Mouse (Mus musculus): ENCODE results near the gene Ntrk3. TPM values are rescaled to one million over a fixed set of nuclear protein-coding genes. Genes with fewer than 3 reads are reported as not detected.

The Ntrk3 gene
- polyA plus RNA-seq, 1 experiment from 2014 or later: not detected

- Histone ChIP-seq H3K27ac (no peak overlapping the region), H3K79me2 (ENCODE audit: inconsistent target) (no peaks in the 10 kb centered on the region), H3K4me3 (ENCODE audit: inconsistent target) (no peak overlapping the region), H3K36me3 (ENCODE audit: inconsistent target) (no peaks in the 10 kb centered on the region)
- 76% methylated on average over 5 of the region's 5 CpGs for WGBS (ENCODE audit: missing documents)
These were observed 331.0 kb downstream of the Ntrk3 start for GRCm38 (mm10) chr7:78406641-78407291.

DNA sequence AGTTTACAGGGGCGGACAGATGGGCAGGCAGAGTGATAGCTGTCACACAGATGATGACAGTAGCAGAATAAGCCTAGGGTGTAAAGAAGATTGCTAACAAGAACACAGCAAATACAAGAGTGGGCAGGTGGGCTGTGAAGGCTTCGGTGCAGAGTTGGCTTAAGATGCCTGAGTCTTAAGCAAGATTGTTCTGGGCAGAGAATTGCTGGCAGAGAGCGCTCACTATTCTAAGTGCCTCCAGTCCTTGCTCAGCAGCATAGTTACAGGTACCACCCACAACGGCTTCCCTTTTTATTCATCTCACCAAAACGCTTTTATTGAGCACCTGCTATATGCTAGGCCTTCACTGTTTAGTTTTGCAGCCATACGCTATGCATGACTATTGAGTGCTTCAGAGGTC is 333.3 kb downstream of the Ntrk3 start:
- H3K27ac ChIP-seq: no peak overlapping the region
- H3K79me2 ChIP-seq (ENCODE audit: inconsistent target): no peaks in the 10 kb centered on the region
- H3K4me3 ChIP-seq (ENCODE audit: inconsistent target): no peak overlapping the region
- no peaks in the 10 kb centered on the region for H3K36me3 ChIP-seq (ENCODE audit: inconsistent target)
- WGBS (ENCODE audit: missing documents): 95% methylated on average over 6 of the region's 6 CpGs

GRCm38 (mm10) chr7:78402495-78402894 is 335.3 kb downstream of the Ntrk3 start:
- Histone ChIP-seq H3K36me3 (ENCODE audit: inconsistent target) (no peaks in the 10 kb centered on the region), H3K79me2 (ENCODE audit: inconsistent target) (no peaks in the 10 kb centered on the region), H3K27ac (no peak overlapping the region), H3K4me3 (ENCODE audit: inconsistent target) (no peak overlapping the region)
- 16% methylated on average over 3 of the region's 3 CpGs for WGBS (ENCODE audit: missing documents)

DNA sequence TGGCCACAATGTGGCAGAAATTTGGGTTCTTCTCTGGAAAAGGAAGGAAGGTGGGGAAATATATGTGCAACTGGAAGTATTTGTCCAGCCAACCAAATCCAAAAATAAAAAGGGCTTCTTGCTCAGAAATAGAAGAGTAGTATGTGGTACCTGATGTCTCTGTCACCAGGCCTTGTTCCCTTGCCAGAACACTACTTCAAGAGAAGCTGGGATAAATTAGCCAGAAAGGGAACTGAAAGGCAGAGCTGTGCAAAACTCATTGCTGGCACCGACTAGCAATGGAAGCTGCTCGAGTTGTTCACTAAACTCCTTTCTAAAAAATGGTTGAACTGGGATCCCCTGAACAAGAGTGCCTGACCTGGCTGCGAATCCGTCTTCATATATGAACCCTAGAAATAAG is 337.6 kb downstream of the Ntrk3 start:
- H3K79me2 ChIP-seq (ENCODE audit: inconsistent target): no peaks in the 10 kb centered on the region
- no peak overlapping the region for H3K4me3 ChIP-seq (ENCODE audit: inconsistent target)
- 94% methylated on average over 4 of the region's 4 CpGs for WGBS (ENCODE audit: missing documents)
- H3K27ac ChIP-seq: no peak overlapping the region
- no peaks in the 10 kb centered on the region for H3K36me3 ChIP-seq (ENCODE audit: inconsistent target)

- Histone ChIP-seq H3K4me3 (ENCODE audit: inconsistent target) (no peak overlapping the region), H3K27ac (no peak overlapping the region), H3K36me3 (ENCODE audit: inconsistent target) (no peaks in the 10 kb centered on the region), H3K79me2 (ENCODE audit: inconsistent target) (no peaks in the 10 kb centered on the region)
These were observed 339.4 kb downstream of the Ntrk3 start for GRCm38 (mm10) chr7:78398377-78398776.

- WGBS (ENCODE audit: missing documents): 81% methylated on average over 4 of the region's 4 CpGs
- Histone ChIP-seq H3K36me3 (ENCODE audit: inconsistent target) (no peaks in the 10 kb centered on the region), H3K79me2 (ENCODE audit: inconsistent target) (no peaks in the 10 kb centered on the region), H3K4me3 (ENCODE audit: inconsistent target) (no peak overlapping the region), H3K27ac (no peak overlapping the region)
These were observed 340.6 kb downstream of the Ntrk3 start for GRCm38 (mm10) chr7:78397215-78397614.

DNA sequence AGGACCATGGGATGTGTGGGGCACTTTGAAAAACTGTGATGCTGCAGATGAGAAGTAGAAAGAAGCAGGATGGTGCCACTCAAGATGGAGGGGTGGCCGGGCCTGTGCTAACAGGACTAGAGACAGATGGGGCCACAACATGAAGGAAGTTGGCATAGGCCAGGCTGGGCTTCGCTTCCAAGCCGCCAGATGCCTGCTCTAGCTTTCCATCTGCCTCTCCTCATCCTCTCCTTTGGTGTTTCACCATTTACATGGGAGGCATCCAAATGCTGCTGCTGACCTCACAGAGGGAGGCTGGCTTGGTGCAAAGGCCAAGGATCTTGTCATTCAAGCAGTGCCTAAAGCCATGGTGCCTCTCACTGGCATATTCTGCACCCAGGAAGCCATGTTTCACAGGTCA is 347.8 kb downstream of the Ntrk3 start:
- no peaks in the 10 kb centered on the region for H3K36me3 ChIP-seq (ENCODE audit: inconsistent target)

DNA sequence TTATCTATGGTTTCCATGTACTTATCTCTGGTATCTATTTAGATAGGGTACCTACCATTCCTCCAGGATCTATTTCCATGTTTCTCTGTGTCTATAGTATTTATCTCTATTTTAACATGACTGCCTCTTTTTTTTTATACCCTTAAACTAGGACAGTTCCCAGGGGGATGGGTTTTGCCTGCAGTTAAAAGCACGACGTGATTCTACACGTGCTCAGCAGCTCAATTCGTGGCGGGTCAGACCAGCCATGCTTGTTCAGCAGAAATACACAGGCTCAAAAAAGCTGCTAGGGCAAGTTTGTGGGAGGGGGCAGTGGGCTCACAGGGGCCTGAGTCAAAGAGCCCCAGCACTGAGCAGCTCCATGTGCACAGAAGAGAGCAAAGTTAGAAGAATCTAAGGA is 349.7 kb downstream of the Ntrk3 start:
- no peak overlapping the region for H3K27ac ChIP-seq
- no peaks in the 10 kb centered on the region for H3K79me2 ChIP-seq (ENCODE audit: inconsistent target)
- WGBS (ENCODE audit: missing documents): 91% methylated on average over 5 of the region's 5 CpGs
- no peaks in the 10 kb centered on the region for H3K36me3 ChIP-seq (ENCODE audit: inconsistent target)
- no peak overlapping the region for H3K4me3 ChIP-seq (ENCODE audit: inconsistent target)

More for the DNA sequence above, 347.8 kb downstream of the Ntrk3 start:
- Histone ChIP-seq H3K4me3 (ENCODE audit: inconsistent target) (no peak overlapping the region), H3K27ac (no peak overlapping the region), H3K79me2 (ENCODE audit: inconsistent target) (no peaks in the 10 kb centered on the region)
- WGBS (ENCODE audit: missing documents): 81% methylated on average over 2 of the region's 3 CpGs

- WGBS (ENCODE audit: missing documents): 63% methylated on average over 1 of the region's 1 CpGs
- no peaks in the 10 kb centered on the region for H3K79me2 ChIP-seq (ENCODE audit: inconsistent target)
- no peak overlapping the region for H3K4me3 ChIP-seq (ENCODE audit: inconsistent target)
- no peak overlapping the region for H3K27ac ChIP-seq
- no peaks in the 10 kb centered on the region for H3K36me3 ChIP-seq (ENCODE audit: inconsistent target)
These were observed 351.8 kb downstream of the Ntrk3 start for GRCm38 (mm10) chr7:78385971-78386370.

- Histone ChIP-seq H3K79me2 (ENCODE audit: inconsistent target) (no peaks in the 10 kb centered on the region), H3K4me3 (ENCODE audit: inconsistent target) (no peak overlapping the region), H3K36me3 (ENCODE audit: inconsistent target) (no peaks in the 10 kb centered on the region), H3K27ac (no peak overlapping the region)
These were observed 353.7 kb downstream of the Ntrk3 start for GRCm38 (mm10) chr7:78384111-78384510.

- Histone ChIP-seq H3K4me3 (ENCODE audit: inconsistent target) (no peak overlapping the region), H3K36me3 (ENCODE audit: inconsistent target) (no peaks in the 10 kb centered on the region), H3K79me2 (ENCODE audit: inconsistent target) (no peaks in the 10 kb centered on the region), H3K27ac (no peak overlapping the region)
- WGBS (ENCODE audit: missing documents): 0% methylated on average over 1 of the region's 1 CpGs
These were observed 355.7 kb downstream of the Ntrk3 start for GRCm38 (mm10) chr7:78382126-78382525.

DNA sequence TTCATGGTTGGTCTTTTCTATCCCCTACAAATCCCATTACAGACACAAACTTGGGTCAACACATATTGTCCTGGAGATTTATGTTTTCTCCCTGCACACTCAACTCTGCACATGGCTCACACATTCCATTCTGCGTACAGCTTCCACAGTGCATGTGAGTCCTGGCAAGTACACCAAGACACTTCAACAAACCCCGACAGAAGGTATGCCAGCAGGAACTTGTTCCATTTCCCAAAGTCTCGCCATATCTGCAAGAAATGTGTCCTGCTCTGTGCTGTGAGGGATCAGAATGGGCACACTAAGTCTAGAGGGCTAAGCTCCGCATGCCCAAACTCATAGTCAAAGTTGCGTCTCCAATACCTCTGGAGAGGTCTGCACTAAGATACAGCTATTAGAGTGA is 358.0 kb downstream of the Ntrk3 start:
- no peak overlapping the region for H3K4me3 ChIP-seq (ENCODE audit: inconsistent target)
- 85% methylated on average over 5 of the region's 5 CpGs for WGBS (ENCODE audit: missing documents)
- H3K79me2 ChIP-seq (ENCODE audit: inconsistent target): no peaks in the 10 kb centered on the region
- H3K27ac ChIP-seq: no peak overlapping the region
- H3K36me3 ChIP-seq (ENCODE audit: inconsistent target): no peaks in the 10 kb centered on the region

GRCm38 (mm10) chr7:78378306-78378705 is 359.5 kb downstream of the Ntrk3 start:
- Histone ChIP-seq H3K4me3 (ENCODE audit: inconsistent target) (no peak overlapping the region), H3K79me2 (ENCODE audit: inconsistent target) (no peaks in the 10 kb centered on the region), H3K36me3 (ENCODE audit: inconsistent target) (no peaks in the 10 kb centered on the region), H3K27ac (no peak overlapping the region)
- 76% methylated on average over 2 of the region's 2 CpGs for WGBS (ENCODE audit: missing documents)

GRCm38 (mm10) chr7:78376875-78377274 is 360.9 kb downstream of the Ntrk3 start:
- H3K36me3 ChIP-seq (ENCODE audit: inconsistent target): no peaks in the 10 kb centered on the region
- no peaks in the 10 kb centered on the region for H3K79me2 ChIP-seq (ENCODE audit: inconsistent target)
- no peak overlapping the region for H3K27ac ChIP-seq
- H3K4me3 ChIP-seq (ENCODE audit: inconsistent target): no peak overlapping the region
- 73% methylated on average over 4 of the region's 4 CpGs for WGBS (ENCODE audit: missing documents)

DNA sequence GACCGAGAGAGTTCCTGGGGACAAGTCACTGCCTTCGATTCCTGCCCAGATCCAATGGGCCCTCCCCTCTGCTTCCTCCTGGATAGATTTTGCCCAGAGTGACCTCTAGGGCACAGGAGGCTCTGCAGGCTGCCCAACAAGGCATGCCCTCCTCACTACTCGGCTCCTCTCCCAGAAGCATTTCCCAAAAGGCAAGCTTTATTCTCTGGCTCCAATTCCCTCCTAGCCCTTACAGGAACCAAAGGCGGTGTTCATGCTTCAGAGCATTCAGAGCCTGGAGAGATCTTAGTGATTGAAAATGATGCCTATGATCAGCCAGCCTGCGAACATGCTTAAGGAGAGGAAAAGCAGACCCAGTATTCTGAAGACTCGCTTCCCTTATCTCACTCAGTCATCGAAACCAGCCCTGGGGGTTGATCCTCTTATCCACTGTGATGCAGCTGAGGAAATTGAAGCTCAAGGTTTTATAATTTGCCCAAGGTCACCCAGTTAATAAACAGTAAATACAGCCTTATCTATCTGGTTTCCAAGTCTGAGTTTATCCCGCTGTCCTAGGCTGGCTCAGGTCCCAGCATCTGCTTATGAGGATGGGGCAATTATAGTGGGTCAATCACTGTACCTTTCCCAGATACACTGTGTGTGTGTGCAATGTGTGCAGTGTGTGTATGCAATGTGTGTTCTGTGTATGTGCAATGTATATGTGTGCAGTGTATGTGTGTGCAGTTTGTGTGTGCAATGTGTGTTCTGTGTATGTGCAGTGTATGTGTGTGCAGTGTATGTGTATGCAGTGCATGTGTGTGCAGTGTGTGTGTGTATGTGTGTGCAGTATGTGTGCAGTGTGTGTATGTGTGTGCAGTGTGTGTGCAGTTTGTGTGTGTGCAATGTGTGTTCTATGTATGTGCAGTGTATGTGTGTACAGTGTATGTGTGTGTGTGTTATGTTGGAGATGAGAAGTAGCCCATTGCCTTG is 376.2 kb downstream of the Ntrk3 start:
- Histone ChIP-seq H3K27ac (no peak overlapping the region), H3K79me2 (ENCODE audit: inconsistent target) (no peaks in the 10 kb centered on the region), H3K36me3 (ENCODE audit: inconsistent target) (no peaks in the 10 kb centered on the region), H3K4me3 (ENCODE audit: inconsistent target) (no peak overlapping the region)
- 93% methylated on average over 8 of the region's 8 CpGs for WGBS (ENCODE audit: missing documents)

All from macrophage (primary cell).